Mouse (Mus musculus): ENCODE data around the gene Tenm3.

GRCm38 (mm10) chr8:48211931-48212330, 631.8 kb downstream of the Tenm3 start:
- TF ChIP-seq TAL1 (conservative IDR thresholded peaks at IDR 0.05; ENCODE audit: low read depth, low read length) (no peak), CTCF (IDR thresholded peaks at IDR 0.05; ENCODE audit: low read depth, low read length) (no peak), POLR2AphosphoS5 (IDR thresholded peaks at IDR 0.05; ENCODE audit: insufficient replicate concordance, low read depth, low read length) (no peak)

All from G1E (cell line).